Mouse (Mus musculus): ENCODE measurements around the gene Kmt5b. TPM values are rescaled to one million over a fixed set of nuclear protein-coding genes. Genes with fewer than 3 reads are reported as not detected.
A peak's percentile ranks its signal among the peaks of the same experiment; 100 is the strongest.

Gene Kmt5b
- 21.6 and 24.1 TPM in 2 replicates for polyA plus RNA-seq (2016; fragmentation: Nextera tagmentation; extraction: Ambion mirVana)

DNA sequence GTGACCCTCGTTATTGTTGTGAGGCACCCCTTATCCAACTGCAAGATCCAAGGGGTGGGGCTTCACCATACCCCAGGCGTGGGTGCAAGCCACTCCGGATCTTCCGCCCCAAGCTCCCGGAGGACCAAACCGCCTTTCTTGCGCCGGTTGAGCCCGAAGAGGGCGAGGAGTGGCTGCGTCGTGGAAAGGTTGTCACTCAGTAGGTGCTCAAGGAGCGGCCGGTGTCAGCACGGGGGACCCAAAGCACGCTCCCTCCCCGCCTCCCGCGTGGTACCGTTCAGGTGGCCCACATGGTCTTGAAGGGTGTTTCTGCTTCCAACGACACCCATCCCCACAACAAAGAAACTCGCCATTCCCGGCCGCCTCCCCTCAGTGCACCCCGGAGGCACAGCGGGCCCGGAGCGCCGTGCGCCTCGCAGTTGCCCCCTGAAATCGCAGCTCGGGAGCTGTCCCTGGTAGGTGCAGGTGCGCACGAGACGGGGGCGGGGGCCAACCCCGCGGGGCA, at the start of gene Kmt5b:
Gene Kmt5b (plus strand): TSS at position 146 of the 505 bp plus-strand sequence.
- Histone ChIP-seq H3K27me3 (ENCODE audit: insufficient read depth, poor library complexity, severe bottlenecking) (peaks cover 8% of the 10 kb centered on the region; the same call in 1 of the 2 replicates), H3K4me3 (peak within 1 kb of the TSS; percentile 100), H3K9me3 (no peaks in the 10 kb centered on the region), H3K4me1 (peaks cover 9% of the 10 kb centered on the region), H3K36me3 (0 out of 2 replicates have a peak, but pooled peaks cover 5% of the 10 kb centered on the region), H3K27ac (peak within 1 kb of the TSS; percentile 100)
- DNase-seq (ENCODE audit: low spot score), result peak; percentile 87
- under 1% methylated on average over 39 of the region's 39 CpGs for WGBS

DNA sequence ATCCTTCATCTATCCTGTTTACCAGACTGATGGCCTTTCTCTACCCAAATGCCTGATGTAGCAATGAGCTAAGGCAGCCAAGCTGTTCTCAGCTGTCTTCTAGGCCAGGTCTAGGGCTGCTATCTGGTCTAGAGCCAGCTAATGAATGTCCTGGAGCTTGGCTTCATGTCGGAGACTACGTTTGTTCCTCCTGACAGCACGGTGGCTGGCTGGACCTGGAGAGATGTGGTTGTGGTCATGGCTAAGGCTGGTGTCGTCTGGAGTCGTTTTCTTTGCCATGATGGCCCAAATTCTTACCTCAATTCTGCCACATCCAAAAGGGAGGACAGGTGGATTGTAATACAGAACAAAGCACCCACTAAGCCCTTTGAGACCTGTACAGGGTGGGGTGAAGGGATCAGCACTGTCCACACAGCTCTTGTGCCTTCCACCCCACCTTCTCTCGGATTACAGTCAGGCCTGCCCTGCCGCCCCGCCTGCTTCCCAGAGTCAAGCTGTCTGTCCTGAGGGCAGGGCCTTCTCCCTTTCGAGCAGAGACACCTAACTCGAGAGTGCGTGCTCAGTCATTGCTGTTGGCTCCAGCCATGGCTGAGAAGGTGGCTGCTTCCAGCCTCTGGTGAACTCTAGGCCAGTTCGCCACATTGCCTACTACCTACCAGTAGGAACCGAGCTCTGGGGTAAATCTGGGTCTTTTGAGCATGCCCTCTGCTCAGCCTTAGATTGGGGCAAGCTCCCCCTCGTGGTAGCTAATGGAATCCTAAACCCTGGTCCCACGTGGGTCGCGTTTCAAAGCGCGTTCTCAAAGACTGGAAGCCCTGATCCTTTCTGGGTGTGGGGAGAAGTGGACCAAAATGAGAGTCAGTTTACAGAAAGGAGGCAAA, 48.5 kb upstream of the Kmt5b start:
- 39% methylated on average over 19 of the region's 19 CpGs for WGBS
- DNase-seq (ENCODE audit: low spot score), result peak; percentile 85
- no peaks in the 10 kb centered on the region for H3K9me3 ChIP-seq
- peak overlapping the region; percentile 84 for H3K27ac ChIP-seq
- H3K27me3 ChIP-seq (ENCODE audit: insufficient read depth, poor library complexity, severe bottlenecking), result no peaks in the 10 kb centered on the region
- H3K4me3 ChIP-seq, result peak overlapping the region; percentile 63
- H3K4me1 ChIP-seq, result peaks cover 20% of the 10 kb centered on the region
- H3K36me3 ChIP-seq, result peaks cover 41% of the 10 kb centered on the region

DNA sequence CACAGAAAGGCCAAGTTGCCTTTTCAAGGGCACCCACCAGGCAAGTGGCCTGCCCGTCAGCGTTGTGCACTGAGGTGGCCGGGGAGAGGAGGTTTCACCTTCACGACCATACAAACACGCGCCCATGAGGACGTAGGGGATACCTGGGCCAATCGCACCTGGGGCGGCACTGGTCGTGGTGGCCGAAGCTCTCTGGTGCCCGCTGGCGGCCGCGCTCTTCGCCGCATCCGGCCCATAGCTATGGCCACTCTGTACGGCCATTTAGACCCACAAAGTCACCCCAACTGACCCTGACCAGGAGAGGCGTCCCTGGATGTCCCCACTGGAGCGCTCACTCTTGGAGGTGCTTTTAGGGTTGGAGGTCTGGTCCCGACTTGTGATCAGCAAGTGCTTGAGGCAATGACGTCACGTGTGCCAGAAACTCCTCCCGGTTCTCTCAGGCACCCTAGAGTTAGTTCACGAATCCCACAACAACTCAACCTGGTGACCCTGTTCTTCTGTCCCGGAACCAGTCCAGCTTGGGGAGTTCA, 47.8 kb upstream of the Kmt5b start:
- peak overlapping the region; percentile 84 for H3K27ac ChIP-seq
- WGBS, result 1% methylated on average over 27 of the region's 27 CpGs
- peak overlapping the region; percentile 63 for H3K4me3 ChIP-seq
- H3K36me3 ChIP-seq, result peaks cover 39% of the 10 kb centered on the region
- peak; percentile 87 for DNase-seq (ENCODE audit: low spot score)
- no peaks in the 10 kb centered on the region for H3K27me3 ChIP-seq (ENCODE audit: insufficient read depth, poor library complexity, severe bottlenecking)
- peaks cover 20% of the 10 kb centered on the region for H3K4me1 ChIP-seq
- H3K9me3 ChIP-seq, result no peaks in the 10 kb centered on the region

DNA sequence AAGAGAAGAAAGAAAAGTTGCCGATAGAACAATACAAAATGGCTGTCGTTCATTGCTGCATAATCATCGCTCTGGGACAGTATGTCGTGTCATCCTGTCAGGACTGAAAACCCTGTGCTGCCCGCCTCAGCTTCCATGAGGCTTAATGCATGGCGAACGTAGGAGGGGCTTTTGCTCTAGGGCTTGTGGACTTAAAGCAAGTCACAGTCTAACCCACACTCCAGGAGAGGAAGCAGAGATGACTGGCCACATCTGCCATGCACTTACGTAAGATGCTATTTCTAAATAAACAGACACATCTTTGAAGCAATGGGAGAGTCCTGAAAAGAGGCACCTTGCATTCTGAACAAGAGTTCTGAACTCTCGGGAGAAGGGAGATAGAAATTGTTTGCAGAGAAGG, 44.1 kb upstream of the Kmt5b start:
- no peaks in the 10 kb centered on the region for H3K9me3 ChIP-seq
- H3K27ac ChIP-seq, result no peak overlapping the region
- no peak overlapping the region for H3K4me3 ChIP-seq
- H3K36me3 ChIP-seq, result 0 out of 2 replicates have a peak, but pooled peaks cover 3% of the 10 kb centered on the region
- peaks cover 20% of the 10 kb centered on the region for H3K4me1 ChIP-seq
- 94% methylated on average over 9 of the region's 9 CpGs for WGBS
- no peaks in the 10 kb centered on the region for H3K27me3 ChIP-seq (ENCODE audit: insufficient read depth, poor library complexity, severe bottlenecking)
- DNase-seq (ENCODE audit: low spot score), result no peak

DNA sequence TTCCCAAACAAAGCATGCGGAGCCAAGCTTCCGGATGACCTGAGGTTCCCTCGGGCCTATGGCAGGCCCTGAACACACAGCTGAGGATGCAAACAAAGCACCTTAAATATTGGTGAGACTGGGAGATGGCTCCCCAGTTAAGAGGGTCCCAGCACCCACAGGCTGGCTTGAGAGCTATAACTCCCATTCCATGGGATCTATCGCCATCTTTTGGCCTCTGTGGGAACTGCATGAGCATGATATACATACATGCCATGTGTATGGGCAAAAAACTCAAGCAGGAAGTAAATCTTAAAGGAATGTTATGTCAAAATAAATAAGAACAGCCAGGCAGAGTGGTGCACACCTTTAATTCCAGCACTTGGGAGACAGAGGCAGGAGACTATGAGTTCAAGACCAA, 43.3 kb upstream of the Kmt5b start:
- 76% methylated on average over 4 of the region's 4 CpGs for WGBS
- Histone ChIP-seq H3K4me1 (peaks cover 14% of the 10 kb centered on the region), H3K36me3 (no peaks in the 10 kb centered on the region), H3K4me3 (no peak overlapping the region), H3K27me3 (ENCODE audit: insufficient read depth, poor library complexity, severe bottlenecking) (no peaks in the 10 kb centered on the region), H3K9me3 (no peaks in the 10 kb centered on the region), H3K27ac (no peak overlapping the region)
- DNase-seq (ENCODE audit: low spot score), result no peak

DNA sequence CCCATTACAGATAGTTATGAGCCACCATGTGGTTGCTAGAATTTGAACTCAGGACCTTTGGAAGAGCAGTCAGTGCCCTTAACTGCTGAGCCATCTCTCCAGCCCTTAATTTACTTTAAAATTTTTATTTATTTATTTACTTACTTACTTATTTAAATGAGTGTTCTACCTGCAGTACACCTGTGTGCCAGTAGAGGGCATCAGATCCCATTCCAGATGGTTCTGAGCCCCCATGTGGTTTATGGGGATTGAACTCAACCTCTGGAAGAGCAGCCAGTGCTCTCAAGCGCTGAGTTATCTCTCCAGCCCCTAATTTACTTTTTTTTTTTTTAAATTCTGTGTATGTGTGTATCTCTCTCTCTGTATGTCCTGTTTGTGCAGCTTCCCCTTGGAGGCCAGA, 42.4 kb upstream of the Kmt5b start:
- H3K9me3 ChIP-seq, result no peaks in the 10 kb centered on the region
- H3K36me3 ChIP-seq, result no peaks in the 10 kb centered on the region
- peaks cover 5% of the 10 kb centered on the region for H3K4me1 ChIP-seq
- no peak overlapping the region for H3K4me3 ChIP-seq
- no peaks in the 10 kb centered on the region for H3K27me3 ChIP-seq (ENCODE audit: insufficient read depth, poor library complexity, severe bottlenecking)
- no peak for DNase-seq (ENCODE audit: low spot score)
- no peak overlapping the region for H3K27ac ChIP-seq
- WGBS, result 32% methylated on average over 1 of the region's 1 CpGs

DNA sequence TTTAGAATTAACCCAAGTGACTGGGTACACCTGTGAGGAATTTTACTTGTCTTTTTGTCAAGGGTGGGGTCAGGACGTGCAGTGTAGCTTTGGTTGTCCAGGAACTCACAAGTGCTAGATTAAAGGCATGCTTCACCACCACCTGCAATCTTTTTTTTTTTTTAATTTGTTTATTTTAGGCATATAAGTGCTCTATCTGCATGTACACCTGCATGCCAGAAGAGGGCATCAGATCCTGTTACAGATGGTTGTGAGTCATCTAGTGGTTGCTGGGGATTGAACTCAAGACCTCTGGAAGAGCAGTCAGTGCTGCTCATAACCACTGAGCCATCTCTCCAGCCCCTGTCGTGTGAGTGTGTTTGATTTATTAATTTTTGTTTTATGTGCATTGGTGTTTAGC, 38.3 kb upstream of the Kmt5b start:
- H3K36me3 ChIP-seq, result no peaks in the 10 kb centered on the region
- no peaks in the 10 kb centered on the region for H3K27me3 ChIP-seq (ENCODE audit: insufficient read depth, poor library complexity, severe bottlenecking)
- H3K4me1 ChIP-seq, result no peaks in the 10 kb centered on the region
- H3K4me3 ChIP-seq, result no peak overlapping the region
- WGBS, result 61% methylated on average over 2 of the region's 2 CpGs
- no peak for DNase-seq (ENCODE audit: low spot score)
- H3K27ac ChIP-seq, result no peak overlapping the region
- H3K9me3 ChIP-seq, result no peaks in the 10 kb centered on the region

DNA sequence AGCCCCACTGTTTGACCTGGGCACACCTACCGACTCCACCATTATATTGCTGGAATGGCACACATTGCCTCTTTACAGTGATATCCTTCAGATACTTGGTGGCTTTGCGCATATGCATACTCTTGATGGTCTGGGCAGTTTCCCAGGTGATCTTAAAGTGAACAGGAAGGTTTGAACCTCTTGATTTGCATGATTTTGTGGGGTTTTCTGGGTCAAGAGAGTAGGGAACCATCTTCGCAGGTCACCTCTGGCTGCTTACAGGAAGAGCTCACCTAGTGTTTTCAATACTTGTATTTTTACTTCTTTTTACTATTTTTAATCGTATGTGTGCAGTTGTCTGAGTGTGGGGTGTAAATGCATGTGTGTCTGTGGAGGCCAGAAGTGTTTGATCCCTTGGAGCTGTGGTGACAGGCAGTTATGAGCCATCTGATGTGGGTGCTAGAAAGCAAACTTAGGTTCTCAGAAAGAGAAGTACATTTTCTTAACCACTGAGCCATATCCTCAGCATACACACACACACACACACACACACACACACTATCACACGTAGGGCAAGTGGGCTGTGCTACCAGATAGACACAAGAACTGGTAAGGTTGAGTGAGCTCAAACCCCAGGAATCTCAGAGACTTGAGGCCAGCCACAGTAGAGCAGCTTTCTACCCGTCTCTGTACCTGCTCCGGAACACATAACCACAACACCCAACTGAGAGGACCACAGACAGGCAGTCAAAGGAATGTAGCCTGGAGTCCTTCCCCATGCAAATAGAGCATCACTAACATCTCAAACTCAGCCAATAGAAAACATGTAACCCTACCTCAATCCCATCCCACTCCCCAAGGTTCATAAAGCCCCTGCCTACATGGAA, 36.2 kb upstream of the Kmt5b start:
- no peaks in the 10 kb centered on the region for H3K36me3 ChIP-seq
- no peaks in the 10 kb centered on the region for H3K27me3 ChIP-seq (ENCODE audit: insufficient read depth, poor library complexity, severe bottlenecking)
- WGBS, result 79% methylated on average over 7 of the region's 7 CpGs
- no peak for DNase-seq (ENCODE audit: low spot score)
- H3K9me3 ChIP-seq, result no peaks in the 10 kb centered on the region
- H3K4me3 ChIP-seq, result no peak overlapping the region
- H3K4me1 ChIP-seq, result no peaks in the 10 kb centered on the region
- no peak overlapping the region for H3K27ac ChIP-seq

DNA sequence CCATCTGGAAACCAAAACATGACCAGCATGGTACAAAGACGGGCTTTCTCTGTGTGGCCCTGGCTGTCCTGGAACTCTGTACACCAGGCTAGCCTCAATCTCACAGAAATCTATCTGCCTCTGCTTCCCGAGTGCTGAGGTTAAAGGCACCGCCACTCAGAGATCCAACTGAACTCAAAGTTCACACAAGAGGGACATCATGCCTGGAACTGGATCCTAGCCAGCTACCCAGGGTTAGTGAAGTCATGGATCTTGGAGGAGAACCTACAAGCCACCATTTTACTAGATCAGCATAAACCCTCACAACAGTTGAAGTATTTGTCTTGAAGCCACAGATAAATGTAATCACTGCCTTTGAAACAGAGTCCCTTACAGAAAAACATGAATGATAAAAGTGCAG, 31.2 kb upstream of the Kmt5b start:
- no peaks in the 10 kb centered on the region for H3K36me3 ChIP-seq
- no peaks in the 10 kb centered on the region for H3K9me3 ChIP-seq
- WGBS, result 80% methylated on average over 3 of the region's 3 CpGs
- H3K27ac ChIP-seq, result no peak overlapping the region
- no peaks in the 10 kb centered on the region for H3K4me1 ChIP-seq
- no peaks in the 10 kb centered on the region for H3K27me3 ChIP-seq (ENCODE audit: insufficient read depth, poor library complexity, severe bottlenecking)
- DNase-seq (ENCODE audit: low spot score), result no peak
- H3K4me3 ChIP-seq, result no peak overlapping the region

DNA sequence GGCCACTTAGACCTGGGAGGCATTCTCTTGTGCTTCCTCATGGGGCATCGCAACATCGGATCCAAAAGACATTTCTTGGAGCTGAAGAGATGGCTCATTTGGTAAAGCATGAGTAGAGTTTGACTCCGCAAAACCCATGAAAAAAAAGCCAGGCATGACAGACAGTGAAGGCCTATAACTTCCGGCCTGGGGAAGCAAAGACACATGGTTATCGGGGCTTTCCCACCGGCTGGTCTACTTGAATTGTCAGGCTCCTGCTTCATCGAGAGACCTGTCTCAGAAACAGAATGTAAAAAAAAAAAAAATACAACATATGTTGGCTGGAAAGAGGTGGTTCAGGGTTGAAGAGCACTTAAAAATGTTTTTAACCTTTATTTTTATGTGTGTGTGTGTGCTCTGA, 27.6 kb upstream of the Kmt5b start:
- Histone ChIP-seq H3K9me3 (no peaks in the 10 kb centered on the region), H3K36me3 (no peaks in the 10 kb centered on the region), H3K27me3 (ENCODE audit: insufficient read depth, poor library complexity, severe bottlenecking) (no peaks in the 10 kb centered on the region), H3K27ac (no peak overlapping the region), H3K4me3 (no peak overlapping the region), H3K4me1 (no peaks in the 10 kb centered on the region)
- DNase-seq (ENCODE audit: low spot score), result no peak
- 87% methylated on average over 7 of the region's 7 CpGs for WGBS

DNA sequence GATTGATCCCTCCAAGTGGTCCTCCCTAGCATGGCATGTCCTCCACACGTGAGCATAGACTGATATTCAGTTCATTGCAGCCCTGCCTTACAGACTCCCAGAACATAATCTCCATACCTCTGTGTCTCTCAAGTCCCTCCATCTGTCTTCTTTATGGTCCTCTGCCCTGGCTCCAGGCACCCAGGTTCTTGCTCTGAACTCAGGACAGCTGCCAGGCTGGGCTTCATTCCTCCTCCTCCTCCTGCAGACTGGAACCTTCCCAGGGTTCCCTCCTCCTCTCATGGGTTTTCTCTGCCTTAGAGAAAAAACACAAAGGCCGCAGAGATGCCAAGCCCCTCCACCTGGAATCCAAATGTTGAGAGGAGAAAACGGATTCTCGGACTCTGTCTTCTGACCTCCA, 24.5 kb upstream of the Kmt5b start:
- no peaks in the 10 kb centered on the region for H3K36me3 ChIP-seq
- H3K27me3 ChIP-seq (ENCODE audit: insufficient read depth, poor library complexity, severe bottlenecking), result no peaks in the 10 kb centered on the region
- DNase-seq (ENCODE audit: low spot score), result no peak
- no peak overlapping the region for H3K27ac ChIP-seq
- no peaks in the 10 kb centered on the region for H3K4me1 ChIP-seq
- 62% methylated on average over 4 of the region's 4 CpGs for WGBS
- no peak overlapping the region for H3K4me3 ChIP-seq
- H3K9me3 ChIP-seq, result peaks cover 6% of the 10 kb centered on the region; the same call in 1 of the 2 replicates

DNA sequence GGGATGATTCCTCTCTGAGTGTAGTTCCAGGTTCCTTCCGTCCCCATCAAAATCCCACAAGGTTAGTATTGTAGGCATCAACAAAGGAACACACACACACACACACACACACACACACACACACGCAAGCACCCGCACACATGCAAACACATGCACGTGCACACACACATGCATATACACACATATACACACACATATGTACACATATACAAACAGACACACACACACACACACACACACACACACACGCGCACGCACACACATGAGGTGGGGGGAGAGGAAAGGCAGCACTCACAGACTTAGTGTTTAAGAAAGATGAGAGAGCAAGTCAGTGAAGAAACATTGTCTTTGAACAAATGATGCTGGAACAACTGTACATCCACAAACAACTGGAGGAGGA, 23.9 kb upstream of the Kmt5b start:
- H3K36me3 ChIP-seq, result no peaks in the 10 kb centered on the region
- H3K4me1 ChIP-seq, result no peaks in the 10 kb centered on the region
- H3K27ac ChIP-seq, result no peak overlapping the region
- DNase-seq (ENCODE audit: low spot score), result no peak
- H3K9me3 ChIP-seq, result peaks cover 11% of the 10 kb centered on the region
- WGBS, result 90% methylated on average over 7 of the region's 7 CpGs
- H3K4me3 ChIP-seq, result no peak overlapping the region
- no peaks in the 10 kb centered on the region for H3K27me3 ChIP-seq (ENCODE audit: insufficient read depth, poor library complexity, severe bottlenecking)

Measured in heart, embryonic 10.5 days (tissue).